Comparison of ENCODE assay signal across 9 mouse cellular contexts in the genomic region with DNA sequence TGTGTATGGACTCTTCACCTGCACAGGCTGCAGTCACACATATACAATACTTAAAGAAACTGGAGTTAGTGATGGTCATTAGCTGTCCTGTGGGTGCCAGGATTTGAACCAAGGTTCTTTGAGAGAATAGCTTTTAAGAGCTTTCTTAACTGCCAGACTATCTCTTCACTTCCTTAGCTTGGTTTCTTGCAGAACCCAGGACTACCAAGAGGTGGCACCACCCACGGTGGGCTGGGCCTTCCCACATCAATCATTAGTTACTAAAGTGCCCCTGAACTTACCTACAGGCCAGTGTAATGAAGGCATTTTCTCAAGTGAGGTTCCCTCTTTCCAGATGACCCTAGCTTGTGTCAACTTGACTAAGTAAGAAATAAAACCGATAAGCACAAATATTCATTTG. TPM values are rescaled to one million over a fixed set of nuclear protein-coding genes. Genes with fewer than 3 reads are reported as not detected.
A peak's percentile ranks its signal among the peaks of the same experiment; 100 is the strongest.
DNase-seq lines count a peak whose midpoint lies in the region; ATAC-seq and TF ChIP-seq lines count a peak whose summit lies in the region.
"Had no signal": no experiment of that assay in that cellular context is flagged by ENCODE, and none has a peak within 500 bp of the region (broad histone marks: within the 10 kb centered on the region; RNA-seq: fewer than 3 reads in every experiment).

No protein-coding gene starts in this region.

- CTCF ChIA-PET in Patski (lab: Charles Lee), result interaction anchor here (0.9 to 2.1 kb wide), 4 partner anchors 62 to 259 kb away, joined by 3 to 9 read pairs (median 4); no protein-coding TSS in a partner anchor

- TF ChIP-seq CTCF in Patski (IDR thresholded peaks at IDR 0.05), result peak; percentile 51

- peak; percentile 52 for DNase-seq in adrenal gland, postnatal 14 days
- no peak for DNase-seq in adrenal gland, postnatal 10 days
- peak; percentile 56 to 64 for DNase-seq in kidney, postnatal 4 days
- DNase-seq in kidney, adult 11 months, result no peak
- no peak for DNase-seq in Patski (ENCODE audit: low read depth, low spot score)
- no peak for DNase-seq in right cerebral cortex, postnatal 36 days (ENCODE audit: low spot score in 2 of 2)
- DNase-seq in yolk sac, embryonic 10.5 days (ENCODE audit: low spot score), result no peak
- DNase-seq: layer of hippocampus, adult 9-11 months had no signal

- no peak for ATAC-seq in Patski
- 0 out of 2 replicates have a peak, but pooled peaks have one; percentile 43 for ATAC-seq in megakaryocyte-erythroid progenitor cell, adult 5-6 weeks (replicated peaks; ENCODE audit: low FRiP score, low TSS enrichment, poor library complexity, severe bottlenecking)

- POLR2A ChIA-PET in Patski (lab: Charles Lee), result no interaction called here

- in situ Hi-C loops in Patski (cut with MboI; ENCODE audit: low pct_unique_long_range_greater_than_20kb), result loop anchor here (5.0 to 10.0 kb wide), 3 partner anchors 124 to 507 kb away; no protein-coding TSS in a partner anchor

- no peaks in the 10 kb centered on the region for H3K27me3 ChIP-seq in Patski

RNA-seq across cellular contexts. Expression of gene Ndufb4, which starts 33.9 kb away (rescaled TPM):
- total RNA-seq in adrenal gland, postnatal 14 days (2021), result 181 and 184 TPM in 2 replicates
- 100 to 1,000 TPM; 154 TPM for total RNA-seq in adrenal gland, postnatal 10 days (2021)
- 32.2 TPM for polyA plus RNA-seq in Patski (2021)
- total RNA-seq in megakaryocyte-erythroid progenitor cell, adult 5-6 weeks (2014; fragmentation: Nextera tagmentation), result 48.1 and 63.1 TPM in 2 replicates
- total RNA-seq in megakaryocyte-erythroid progenitor cell, adult 5-6 weeks (2017), result 9.9 and 30.6 TPM in 2 replicates

Comparison
In these comparisons a context has a peak if more than half of its experiments do, and no peak if none do; other contexts are left out.
1. DNase-seq: peak in adrenal gland, postnatal 14 days (single experiment) and kidney, postnatal 4 days (2 of 2); none in adrenal gland, postnatal 10 days (single experiment), kidney, adult 11 months (single experiment), Patski (single experiment), right cerebral cortex, postnatal 36 days (0 of 2) and yolk sac, embryonic 10.5 days (single experiment).